ENCODE assay signal across 8 mouse cellular contexts in genomic region chr5:107221892-107222669, GRCm38 (mm10).
DNase-seq lines count a peak whose midpoint lies in the region; ATAC-seq and TF ChIP-seq lines count a peak whose summit lies in the region.

No protein-coding gene starts in this region.

- no peak; the same call in 1 of the 2 replicates for ATAC-seq in kidney, postnatal 0 days (replicated peaks; ENCODE audit: low FRiP score, low read depth)
- no peak for ATAC-seq in stomach, embryonic 16.5 days (ENCODE audit: insufficient read depth, low FRiP score)

- 65% methylated on average over 17 of the region's 17 CpGs for WGBS in cerebellum, adult 2 months
- 43% methylated on average over 17 of the region's 17 CpGs for WGBS in kidney, postnatal 0 days
- WGBS in stomach, embryonic 16.5 days, result 61% methylated on average over 17 of the region's 17 CpGs

- peak overlapping the region; percentile 27; the same call in 1 of the 2 replicates for H3K4me2 ChIP-seq in kidney, postnatal 0 days (ENCODE audit: low read length)
- no peak overlapping the region for H3K4me2 ChIP-seq in stomach, embryonic 16.5 days (ENCODE audit: low read depth, low read length)

- H3K27ac ChIP-seq in cerebellum, adult 2 months (ENCODE audit: insufficient read depth, low read length), result no peak overlapping the region
- H3K27ac ChIP-seq in kidney, postnatal 0 days, result peak overlapping the region; percentile 37; the same call in 1 of the 2 replicates
- H3K27ac ChIP-seq in stomach, embryonic 16.5 days (ENCODE audit: low read length), result peak overlapping the region; percentile 33; the same call in 1 of the 2 replicates

- no peak for TF ChIP-seq CTCF in cerebellum, adult 2 months (IDR thresholded peaks at IDR 0.05; ENCODE audit: borderline replicate concordance, insufficient read depth, low read depth, low read length)
- no peak for TF ChIP-seq CTCF in kidney, postnatal 0 days (IDR thresholded peaks at IDR 0.05; ENCODE audit: low read depth)

- DNase-seq in cerebellum, adult 2 months, result peak; percentile 47 to 53
- DNase-seq in cerebellum, adult 11-12 months, result no peak
- peak; percentile 18 for DNase-seq in right cerebral cortex, postnatal 4 days
- no peak for DNase-seq in right cerebral cortex, postnatal 25 days
- DNase-seq in kidney, postnatal 0 days (ENCODE audit: low spot score), result no peak
- DNase-seq in thymus, adult 18-20 months, result no peak
- no peak for DNase-seq in spleen, postnatal 4 days (ENCODE audit: low spot score in 2 of 2)

- H3K36me3 ChIP-seq in kidney, postnatal 0 days (ENCODE audit: insufficient read depth, low read length), result no peaks in the 10 kb centered on the region
- no peaks in the 10 kb centered on the region for H3K36me3 ChIP-seq in stomach, embryonic 16.5 days (ENCODE audit: control insufficient read depth, insufficient read depth, low read length)

- H3K4me1 ChIP-seq in cerebellum, adult 2 months (ENCODE audit: control insufficient read depth, insufficient read depth, low read length), result peaks cover 34% of the 10 kb centered on the region
- peaks cover 19% of the 10 kb centered on the region for H3K4me1 ChIP-seq in kidney, postnatal 0 days (replicated peaks; ENCODE audit: insufficient read depth, low read length)
- peaks cover 19% of the 10 kb centered on the region for H3K4me1 ChIP-seq in stomach, embryonic 16.5 days (ENCODE audit: control insufficient read depth, insufficient read depth, low read length)

- no peak for TF ChIP-seq POLR2A in cerebellum, adult 2 months (IDR thresholded peaks at IDR 0.05; ENCODE audit: borderline replicate concordance, insufficient read depth, low read length)

- H3K9ac ChIP-seq in kidney, postnatal 0 days (ENCODE audit: low read depth, low read length), result no peak overlapping the region
- no peak overlapping the region for H3K9ac ChIP-seq in stomach, embryonic 16.5 days (ENCODE audit: low read length)

- H3K4me3 ChIP-seq in cerebellum, adult 2 months (replicated peaks; ENCODE audit: insufficient read depth, low read depth, low read length), result no peak overlapping the region
- H3K4me3 ChIP-seq in kidney, postnatal 0 days (replicated peaks; ENCODE audit: low read depth, low read length), result no peak overlapping the region
- no peak overlapping the region for H3K4me3 ChIP-seq in stomach, embryonic 16.5 days (replicated peaks; ENCODE audit: low read length)

- H3K27me3 ChIP-seq in cerebellum, adult 2 months (ENCODE audit: control insufficient read depth, insufficient read depth, low read length), result no peaks in the 10 kb centered on the region
- H3K27me3 ChIP-seq in kidney, postnatal 0 days (ENCODE audit: insufficient read depth, low read length), result no peaks in the 10 kb centered on the region
- no peaks in the 10 kb centered on the region for H3K27me3 ChIP-seq in stomach, embryonic 16.5 days (ENCODE audit: control insufficient read depth, insufficient read depth, low read length)

- H3K9me3 ChIP-seq in kidney, postnatal 0 days (replicated peaks; ENCODE audit: low read length), result no peaks in the 10 kb centered on the region
- no peaks in the 10 kb centered on the region for H3K9me3 ChIP-seq in stomach, embryonic 16.5 days (replicated peaks; ENCODE audit: control insufficient read depth, low read length)

Comparison
In these comparisons a context has a peak if more than half of its experiments do, and no peak if none do; other contexts are left out.
1. DNase-seq: peak in cerebellum, adult 2 months (2 of 2) and right cerebral cortex, postnatal 4 days (single experiment); none in cerebellum, adult 11-12 months (single experiment), right cerebral cortex, postnatal 25 days (single experiment), kidney, postnatal 0 days (single experiment), thymus, adult 18-20 months (0 of 2) and spleen, postnatal 4 days (0 of 2).